Mouse (Mus musculus) erythroid progenitor cell, adult 5-6 weeks (primary cell): ENCODE data around the gene Gnptab. TPM values are rescaled to one million over a fixed set of nuclear protein-coding genes. Genes with fewer than 3 reads are reported as not detected.

Experiments used
- ATAC-seq: replicated peaks from 2 replicates; pipeline ENCODE4 v1.8.0; 2016; ENCODE audit warnings: moderate number of reproducible peaks, mild to moderate bottlenecking, moderate TSS enrichment, inconsistent platforms; ENCODE audit not compliant: poor library complexity, low FRiP score, severe bottlenecking
- total RNA-seq, 2 experiments: library from RNA; stranded (forward) in 1 of 2; stranded (reverse) in 1 of 2; fragments of 150-400 nt in 1 of 2; fragments of 186-747, 209-891 nt in 1 of 2; gene quantifications; 2 replicates each; pipeline versions ENCODE4 v1.2.3 to v1.2.4; 2015 to 2017; ENCODE audit warnings: low replicate concordance in 2 of 2

Gene Gnptab
- total RNA-seq (2015; ENCODE audit: low replicate concordance) (10.1 TPM in 2 replicates), total RNA-seq (2017; ENCODE audit: low replicate concordance) (5.9 and 11.0 TPM in 2 replicates)

GRCm38 (mm10) chr10:88379013-88379885 lies at the start of gene Gnptab, which contains the start of gene Dram1:
Gene Gnptab (plus strand): TSS chr10:88379132.
Gene Dram1 (minus strand): TSS chr10:88379080.
- peak; percentile 84 for ATAC-seq

GRCm38 (mm10) chr10:88330695-88331094 lies 48.2 kb upstream of the Gnptab start:
- ATAC-seq, result no peak

- ATAC-seq, result no peak
These were observed 38.3 kb upstream of the Gnptab start for GRCm38 (mm10) chr10:88340660-88341059.

- ATAC-seq, result no peak
These were observed 37.6 kb upstream of the Gnptab start for GRCm38 (mm10) chr10:88341368-88341767.

GRCm38 (mm10) chr10:88345899-88346401 lies 33.0 kb upstream of the Gnptab start:
- no peak for ATAC-seq

GRCm38 (mm10) chr10:88346454-88347245 lies 32.3 kb upstream of the Gnptab start:
- no peak for ATAC-seq

GRCm38 (mm10) chr10:88349800-88350199 lies 29.1 kb upstream of the Gnptab start:
- ATAC-seq, result no peak

GRCm38 (mm10) chr10:88350687-88351086 lies 28.2 kb upstream of the Gnptab start:
- no peak for ATAC-seq

GRCm38 (mm10) chr10:88351411-88352103 lies 27.4 kb upstream of the Gnptab start:
- no peak for ATAC-seq

- ATAC-seq, result no peak
These were observed 26.4 kb upstream of the Gnptab start for GRCm38 (mm10) chr10:88352549-88352948.

GRCm38 (mm10) chr10:88354599-88354998 lies 24.3 kb upstream of the Gnptab start:
- no peak for ATAC-seq

GRCm38 (mm10) chr10:88356114-88356982 lies 22.6 kb upstream of the Gnptab start:
- ATAC-seq, result no peak

GRCm38 (mm10) chr10:88356983-88357559 lies 21.9 kb upstream of the Gnptab start:
- 0 out of 2 replicates have a peak, but pooled peaks have one; percentile 25 for ATAC-seq

GRCm38 (mm10) chr10:88362218-88362617 lies 16.7 kb upstream of the Gnptab start:
- no peak for ATAC-seq

- no peak for ATAC-seq
These were observed 14.7 kb upstream of the Gnptab start for GRCm38 (mm10) chr10:88364221-88364620.

GRCm38 (mm10) chr10:88369233-88369632 lies 9.7 kb upstream of the Gnptab start:
- ATAC-seq, result no peak

- ATAC-seq, result no peak
These were observed 7.1 kb upstream of the Gnptab start for GRCm38 (mm10) chr10:88371793-88372192.

- ATAC-seq, result no peak
These were observed 6.5 kb upstream of the Gnptab start for GRCm38 (mm10) chr10:88372436-88372835.
